Mouse (Mus musculus) hindlimb bud, embryonic 11.5 days (tissue): ENCODE measurements around the gene T2.

ENCODE experiments used
- DNase-seq: peaks from one replicate; pipeline ENCODE4 v3.0.0-alpha.2; 2012; ENCODE audit warnings: low read depth, low spot score; ENCODE audit errors: extremely low spot score

The T2 gene

GRCm38 (mm10) chr17:8467771-8468170 is 112.0 kb downstream of the T2 start:
- no peak for DNase-seq

GRCm38 (mm10) chr17:8468716-8469344 is 113.0 kb downstream of the T2 start:
- no peak for DNase-seq
